Mouse (Mus musculus) erythroblast, embryonic 14.5 days (primary cell): ENCODE measurements around the gene Grik4.

ENCODE experiments used
- GATA1 ChIP-seq: IDR thresholded peaks from 2 replicates; pipeline ENCODE4 v1.6.1; 2012; ENCODE audit warnings: low read length, inconsistent platforms, mixed read lengths
- TAL1 ChIP-seq: IDR thresholded peaks from 3 replicates; pipeline ENCODE4 v1.6.1; 2012; ENCODE audit warnings: low read length, inconsistent platforms, mixed read lengths

- TF ChIP-seq GATA1 (no peak), TAL1 (no peak)
Observed at GRCm38 (mm10) chr9:42791779-42792178, 152.5 kb downstream of the Grik4 start.
